23 mouse cellular contexts compared by ENCODE assay signal in genomic region chr4:100827374-100827773, GRCm38 (mm10). TPM values are rescaled to one million over a fixed set of nuclear protein-coding genes. Genes with fewer than 3 reads are reported as not detected.
DNase-seq lines count a peak whose midpoint lies in the region; ATAC-seq and TF ChIP-seq lines count a peak whose summit lies in the region.
"Had no signal": no experiment of that assay in that cellular context is flagged by ENCODE, and none has a peak within 500 bp of the region (broad histone marks: within the 10 kb centered on the region; RNA-seq: fewer than 3 reads in every experiment).

No protein-coding gene starts in this region.

- TF ChIP-seq CTCF in heart, adult 2 months (IDR thresholded peaks at IDR 0.05) = no peak

- no peak overlapping the region for H3K4me3 ChIP-seq in heart, embryonic 10.5 days
- no peak overlapping the region for H3K4me3 ChIP-seq in heart, adult 2 months
- no peak overlapping the region for H3K4me3 ChIP-seq in neural tube, embryonic 15.5 days (replicated peaks)
- no peak overlapping the region for H3K4me3 ChIP-seq in embryonic facial prominence, embryonic 10.5 days
- H3K4me3 ChIP-seq: embryonic facial prominence, embryonic 15.5 days; erythroblast, embryonic 14.5 days; forebrain, embryonic 10.5 days; heart, embryonic 12.5 days; hindbrain, embryonic 10.5 days; intestine, embryonic 15.5 days had no signal

- no peaks in the 10 kb centered on the region for H3K9me3 ChIP-seq in heart, embryonic 10.5 days
- no peaks in the 10 kb centered on the region for H3K9me3 ChIP-seq in neural tube, embryonic 15.5 days (replicated peaks)
- H3K9me3 ChIP-seq in embryonic facial prominence, embryonic 10.5 days = peaks cover 7% of the 10 kb centered on the region
- H3K9me3 ChIP-seq: embryonic facial prominence, embryonic 15.5 days; intestine, embryonic 15.5 days had no signal

- H3K4me1 ChIP-seq in heart, embryonic 10.5 days = peaks cover 32% of the 10 kb centered on the region
- H3K4me1 ChIP-seq in heart, adult 2 months (ENCODE audit: control insufficient read depth, insufficient read depth, low read length) = no peaks in the 10 kb centered on the region
- peaks cover 28% of the 10 kb centered on the region for H3K4me1 ChIP-seq in neural tube, embryonic 15.5 days
- H3K4me1 ChIP-seq in embryonic facial prominence, embryonic 10.5 days = peaks cover 35% of the 10 kb centered on the region

- no peak for TF ChIP-seq EP300 in heart, adult 2 months (IDR thresholded peaks at IDR 0.05; ENCODE audit: insufficient read depth, low read depth, low read length)

- H3K4me2 ChIP-seq in neural tube, embryonic 15.5 days = no peak overlapping the region
- H3K4me2 ChIP-seq: embryonic facial prominence, embryonic 15.5 days; heart, embryonic 12.5 days; hindbrain, embryonic 14.5 days; intestine, embryonic 15.5 days had no signal

- ATAC-seq in neural tube, embryonic 15.5 days (ENCODE audit: low FRiP score) = no peak
- ATAC-seq: forebrain, embryonic 14.5 days; intestine, embryonic 15.5 days; Patski had no signal

- TF ChIP-seq POLR2A in heart, adult 2 months (IDR thresholded peaks at IDR 0.05; ENCODE audit: insufficient read depth, low read depth, low read length) = no peak

- 8% methylated on average over 5 of the region's 5 CpGs for WGBS in heart, embryonic 10.5 days
- 67% methylated on average over 5 of the region's 5 CpGs for WGBS in heart, adult 2 months
- WGBS in neural tube, embryonic 15.5 days = 12% methylated on average over 5 of the region's 5 CpGs
- 8% methylated on average over 5 of the region's 5 CpGs for WGBS in embryonic facial prominence, embryonic 10.5 days

- peak overlapping the region; percentile 9; the same call in 1 of the 2 replicates for H3K27ac ChIP-seq in heart, embryonic 10.5 days
- H3K27ac ChIP-seq in heart, adult 2 months = no peak overlapping the region
- no peak overlapping the region for H3K27ac ChIP-seq in neural tube, embryonic 15.5 days (replicated peaks)
- peak overlapping the region; percentile 36; the same call in 1 of the 2 replicates for H3K27ac ChIP-seq in embryonic facial prominence, embryonic 10.5 days (replicated peaks)
- H3K27ac ChIP-seq: embryonic facial prominence, embryonic 15.5 days; forebrain, embryonic 10.5 days; hindbrain, embryonic 10.5 days; hindbrain, embryonic 14.5 days; intestine, embryonic 15.5 days had no signal

- intact Hi-C loops in heart, adult 2 months (cut with DNase I) = no loop called here

- H3K36me3 ChIP-seq in heart, embryonic 10.5 days = no peaks in the 10 kb centered on the region
- no peaks in the 10 kb centered on the region for H3K36me3 ChIP-seq in heart, adult 2 months (ENCODE audit: control insufficient read depth, insufficient read depth, low read length)
- H3K36me3 ChIP-seq in neural tube, embryonic 15.5 days = no peaks in the 10 kb centered on the region
- peaks cover 8% of the 10 kb centered on the region for H3K36me3 ChIP-seq in embryonic facial prominence, embryonic 10.5 days (replicated peaks)
- H3K36me3 ChIP-seq: embryonic facial prominence, embryonic 15.5 days; heart, embryonic 12.5 days; intestine, embryonic 15.5 days had no signal

- no peaks in the 10 kb centered on the region for H3K27me3 ChIP-seq in heart, embryonic 10.5 days (ENCODE audit: insufficient read depth, poor library complexity, severe bottlenecking)
- H3K27me3 ChIP-seq in heart, adult 2 months (ENCODE audit: control insufficient read depth, insufficient read depth, low read length) = no peaks in the 10 kb centered on the region
- no peaks in the 10 kb centered on the region for H3K27me3 ChIP-seq in neural tube, embryonic 15.5 days (replicated peaks)
- no peaks in the 10 kb centered on the region for H3K27me3 ChIP-seq in embryonic facial prominence, embryonic 10.5 days (replicated peaks; ENCODE audit: low read depth, poor library complexity, severe bottlenecking)
- H3K27me3 ChIP-seq: embryonic facial prominence, embryonic 15.5 days; heart, embryonic 12.5 days; intestine, embryonic 15.5 days; Patski had no signal

- H3K9ac ChIP-seq in heart, adult 2 months (ENCODE audit: low read depth, low read length) = no peak overlapping the region
- no peak overlapping the region for H3K9ac ChIP-seq in neural tube, embryonic 15.5 days (replicated peaks)
- H3K9ac ChIP-seq: embryonic facial prominence, embryonic 15.5 days; heart, embryonic 12.5 days; hindbrain, embryonic 14.5 days; intestine, embryonic 15.5 days had no signal

- DNase-seq in heart, embryonic 10.5 days (ENCODE audit: low spot score) = no peak
- no peak for DNase-seq in heart, adult 2 months
- DNase-seq in neural tube, embryonic 10.5 days (ENCODE audit: extremely low spot score, low spot score) = peak; percentile 37
- DNase-seq in embryonic facial prominence, embryonic 10.5 days (ENCODE audit: low spot score) = no peak
- DNase-seq in ovary, postnatal 36 days (ENCODE audit: low spot score) = no peak
- DNase-seq in thymus, adult 18-20 months = no peak
- DNase-seq in adrenal gland, postnatal 25 days = no peak
- DNase-seq: adrenal gland, adult 8-10 months; cerebellum, adult 11-12 months; cerebellum, adult 9-10 months; cerebellum, postnatal 25 days; gastrocnemius, postnatal 36 days; heart, adult 18-20 months had no signal

- H3K79me2 ChIP-seq in heart, adult 2 months (replicated peaks; ENCODE audit: control insufficient read depth, insufficient read depth, low read length) = no peaks in the 10 kb centered on the region

RNA-seq across cellular contexts. Expression of gene Cachd1, which starts 50.9 kb away (rescaled TPM):
- polyA plus RNA-seq in heart, embryonic 10.5 days (2016; fragmentation: Nextera tagmentation; extraction: Ambion mirVana) = 8.7 and 17.2 TPM in 2 replicates
- total RNA-seq in heart, adult 2 months (2021) = 1 to 10 TPM; 2.0 to 3.5 TPM
- polyA plus RNA-seq in heart, adult 2 months (2012; rRNA removed) = 5.1 and 6.1 TPM in 2 replicates
- polyA plus RNA-seq in neural tube, embryonic 15.5 days (2015; fragmentation: Nextera tagmentation; extraction: Ambion mirVana) = 11.9 and 14.5 TPM in 2 replicates
- 20.6 and 24.5 TPM in 2 replicates for polyA plus RNA-seq in embryonic facial prominence, embryonic 10.5 days (2016; fragmentation: Nextera tagmentation; extraction: Ambion mirVana)
- 8.7 and 16.2 TPM in 2 replicates for total RNA-seq in adrenal gland, postnatal 25 days (2021)

Comparison
In these comparisons a context has a peak if more than half of its experiments do, and no peak if none do; other contexts are left out.
1. H3K27ac ChIP-seq: peak in heart, embryonic 10.5 days (single experiment) and embryonic facial prominence, embryonic 10.5 days (single experiment); none in heart, adult 2 months (single experiment) and neural tube, embryonic 15.5 days (single experiment).